In the genomic region with DNA sequence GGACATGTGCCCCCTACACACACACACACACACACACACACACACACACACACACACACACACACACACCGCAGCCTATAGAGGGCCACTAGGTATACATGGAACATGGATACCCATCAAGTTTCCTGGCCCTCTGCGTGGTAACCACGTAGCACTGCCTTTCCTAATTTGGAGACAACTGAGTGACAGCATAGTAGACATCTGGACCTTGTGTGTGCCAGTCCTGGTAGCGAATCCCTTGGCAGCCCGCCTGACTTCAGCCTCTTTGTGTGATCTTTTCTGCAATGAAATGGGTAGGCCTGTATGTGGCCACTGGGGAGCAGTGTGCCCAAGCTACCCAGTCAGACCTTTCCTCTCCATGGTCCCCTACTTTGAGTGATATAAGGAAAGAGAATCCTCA, we compare ENCODE assay signal across 34 mouse cellular contexts. TPM values are rescaled to one million over a fixed set of nuclear protein-coding genes. Genes with fewer than 3 reads are reported as not detected.
A peak's percentile ranks its signal among the peaks of the same experiment; 100 is the strongest.
DNase-seq lines count a peak whose midpoint lies in the region; ATAC-seq and TF ChIP-seq lines count a peak whose summit lies in the region.
"Had no signal": no experiment of that assay in that cellular context is flagged by ENCODE, and none has a peak within 500 bp of the region (broad histone marks: within the 10 kb centered on the region; RNA-seq: fewer than 3 reads in every experiment).

No protein-coding gene starts in this region.

- peaks cover 10% of the 10 kb centered on the region; the same call in 1 of the 2 replicates for H3K27me3 ChIP-seq in heart, embryonic 13.5 days (replicated peaks)
- no peaks in the 10 kb centered on the region for H3K27me3 ChIP-seq in heart, adult 2 months (ENCODE audit: control insufficient read depth, insufficient read depth, low read length)
- no peaks in the 10 kb centered on the region for H3K27me3 ChIP-seq in hindbrain, postnatal 0 days (ENCODE audit: insufficient read depth, low read length)
- H3K27me3 ChIP-seq in hindbrain, embryonic 10.5 days (ENCODE audit: insufficient read depth, poor library complexity, severe bottlenecking) = peaks cover 4% of the 10 kb centered on the region
- H3K27me3 ChIP-seq in liver, embryonic 12.5 days (replicated peaks) = no peaks in the 10 kb centered on the region
- H3K27me3 ChIP-seq: embryonic facial prominence, embryonic 15.5 days; forebrain, embryonic 12.5 days; limb, embryonic 15.5 days; neural tube, embryonic 12.5 days had no signal

- TF ChIP-seq CTCF in heart, adult 2 months (IDR thresholded peaks at IDR 0.05) = no peak
- TF ChIP-seq CTCF in hindbrain, postnatal 0 days (IDR thresholded peaks at IDR 0.05; ENCODE audit: low read depth) = no peak
- TF ChIP-seq CTCF in left cerebral cortex, adult 2 months (IDR thresholded peaks at IDR 0.05) = no peak

- DNase-seq in heart, adult 2 months = no peak
- DNase-seq in hindbrain, postnatal 0 days (ENCODE audit: low spot score) = no peak
- no peak for DNase-seq in hindbrain, embryonic 10.5 days (ENCODE audit: low spot score)
- DNase-seq in liver = no peak
- DNase-seq in left cerebral cortex, adult 2 months (ENCODE audit: extremely low spot score in 1 of 2, low spot score in 2 of 2) = no peak
- DNase-seq: adrenal gland, postnatal 25 days; B cell, adult 2 months; cerebellum, adult 18-20 months; cerebellum, postnatal 25 days; forebrain, postnatal 0 days; kidney, adult 9 months; kidney, postnatal 10 days; lung, adult 18-20 months; lung, postnatal 4 days; right cerebral cortex, postnatal 4 days; thymus, adult 18-20 months; thymus, postnatal 25 days had no signal

- peaks cover 52% of the 10 kb centered on the region for H3K4me1 ChIP-seq in heart, embryonic 13.5 days
- H3K4me1 ChIP-seq in heart, adult 2 months (ENCODE audit: control insufficient read depth, insufficient read depth, low read length) = no peaks in the 10 kb centered on the region
- no peaks in the 10 kb centered on the region for H3K4me1 ChIP-seq in hindbrain, postnatal 0 days (ENCODE audit: insufficient read depth, low read length)
- peaks cover 9% of the 10 kb centered on the region; the same call in 1 of the 2 replicates for H3K4me1 ChIP-seq in hindbrain, embryonic 10.5 days (replicated peaks)
- peaks cover 21% of the 10 kb centered on the region for H3K4me1 ChIP-seq in liver, embryonic 12.5 days
- H3K4me1 ChIP-seq: embryonic facial prominence, embryonic 10.5 days; embryonic facial prominence, embryonic 15.5 days; forebrain, embryonic 12.5 days; limb, embryonic 10.5 days; limb, embryonic 15.5 days; midbrain, embryonic 12.5 days; neural tube, embryonic 12.5 days had no signal

- H3K9me3 ChIP-seq in heart, embryonic 13.5 days = 0 out of 2 replicates have a peak, but pooled peaks cover 6% of the 10 kb centered on the region
- no peaks in the 10 kb centered on the region for H3K9me3 ChIP-seq in hindbrain, postnatal 0 days (ENCODE audit: low read length)
- H3K9me3 ChIP-seq in hindbrain, embryonic 10.5 days = no peaks in the 10 kb centered on the region
- no peaks in the 10 kb centered on the region for H3K9me3 ChIP-seq in liver, embryonic 12.5 days (replicated peaks)
- H3K9me3 ChIP-seq: embryonic facial prominence, embryonic 10.5 days; embryonic facial prominence, embryonic 15.5 days; forebrain, embryonic 12.5 days; limb, embryonic 10.5 days; limb, embryonic 15.5 days; midbrain, embryonic 12.5 days; neural tube, embryonic 12.5 days had no signal

- no peak overlapping the region for H3K4me2 ChIP-seq in heart, embryonic 13.5 days
- no peak overlapping the region for H3K4me2 ChIP-seq in hindbrain, postnatal 0 days (ENCODE audit: low read depth, low read length)
- peak overlapping the region; percentile 42 for H3K4me2 ChIP-seq in liver, embryonic 12.5 days
- H3K4me2 ChIP-seq: embryonic facial prominence, embryonic 15.5 days; forebrain, embryonic 12.5 days; limb, embryonic 15.5 days; midbrain, embryonic 12.5 days; neural tube, embryonic 12.5 days had no signal

- ATAC-seq in heart, embryonic 13.5 days (ENCODE audit: extremely low read depth, insufficient number of reproducible peaks, low FRiP score, low TSS enrichment) = no peak
- 0 out of 2 replicates have a peak, but pooled peaks have one; percentile 35 for ATAC-seq in hindbrain, postnatal 0 days
- ATAC-seq in liver, embryonic 12.5 days = no peak
- ATAC-seq: forebrain, postnatal 0 days; hindbrain, embryonic 16.5 days; lung, postnatal 0 days had no signal

- peak overlapping the region; percentile 41; the same call in 1 of the 2 replicates for H3K9ac ChIP-seq in heart, embryonic 13.5 days
- no peak overlapping the region for H3K9ac ChIP-seq in heart, adult 2 months (ENCODE audit: low read depth, low read length)
- H3K9ac ChIP-seq in hindbrain, postnatal 0 days (replicated peaks; ENCODE audit: low read length) = no peak overlapping the region
- H3K9ac ChIP-seq in liver, embryonic 12.5 days = no peak overlapping the region
- H3K9ac ChIP-seq: embryonic facial prominence, embryonic 15.5 days; forebrain, embryonic 12.5 days; forebrain, postnatal 0 days; limb, embryonic 15.5 days; midbrain, embryonic 12.5 days; neural tube, embryonic 12.5 days had no signal

- no peak for TF ChIP-seq POLR2A in heart, adult 2 months (IDR thresholded peaks at IDR 0.05; ENCODE audit: insufficient read depth, low read depth, low read length)

- H3K4me3 ChIP-seq in heart, embryonic 13.5 days = no peak overlapping the region
- H3K4me3 ChIP-seq in heart, adult 2 months = no peak overlapping the region
- no peak overlapping the region for H3K4me3 ChIP-seq in hindbrain, postnatal 0 days (ENCODE audit: low read length)
- H3K4me3 ChIP-seq in hindbrain, embryonic 10.5 days = no peak overlapping the region
- H3K4me3 ChIP-seq in liver, embryonic 12.5 days = no peak overlapping the region
- H3K4me3 ChIP-seq in left cerebral cortex, adult 2 months = no peak overlapping the region
- H3K4me3 ChIP-seq: embryonic facial prominence, embryonic 10.5 days; embryonic facial prominence, embryonic 15.5 days; forebrain, embryonic 12.5 days; limb, embryonic 10.5 days; limb, embryonic 15.5 days; megakaryocyte, embryonic 14.5 days; midbrain, embryonic 12.5 days; myocyte; neural tube, embryonic 12.5 days had no signal

- 61% methylated on average over 5 of the region's 5 CpGs for WGBS in heart, embryonic 13.5 days
- WGBS in heart, adult 2 months = 64% methylated on average over 5 of the region's 5 CpGs
- WGBS in hindbrain, postnatal 0 days = 77% methylated on average over 5 of the region's 5 CpGs
- 92% methylated on average over 5 of the region's 5 CpGs for WGBS in hindbrain, embryonic 10.5 days
- WGBS in liver, embryonic 12.5 days (ENCODE audit: insufficient replicate concordance) = 72% methylated on average over 5 of the region's 5 CpGs

- intact Hi-C loops in heart, adult 2 months (cut with DNase I) = no loop called here
- intact Hi-C loops in left cerebral cortex, adult 2 months (cut with DNase I) = no loop called here

- peak overlapping the region; percentile 89 for H3K27ac ChIP-seq in heart, embryonic 13.5 days (replicated peaks)
- no peak overlapping the region for H3K27ac ChIP-seq in heart, adult 2 months
- H3K27ac ChIP-seq in hindbrain, postnatal 0 days = no peak overlapping the region
- H3K27ac ChIP-seq in hindbrain, embryonic 10.5 days = no peak overlapping the region
- H3K27ac ChIP-seq in liver, embryonic 12.5 days = peak overlapping the region; percentile 45; the same call in 1 of the 2 replicates
- no peak overlapping the region for H3K27ac ChIP-seq in left cerebral cortex, adult 2 months
- H3K27ac ChIP-seq: embryonic facial prominence, embryonic 10.5 days; embryonic facial prominence, embryonic 15.5 days; forebrain, embryonic 12.5 days; limb, embryonic 10.5 days; limb, embryonic 15.5 days; midbrain, embryonic 12.5 days; neural tube, embryonic 12.5 days; stomach, postnatal 0 days had no signal

- TF ChIP-seq EP300 in heart, adult 2 months (IDR thresholded peaks at IDR 0.05; ENCODE audit: insufficient read depth, low read depth, low read length) = no peak

- H3K79me2 ChIP-seq in heart, adult 2 months (replicated peaks; ENCODE audit: control insufficient read depth, insufficient read depth, low read length) = no peaks in the 10 kb centered on the region

- H3K36me3 ChIP-seq in heart, embryonic 13.5 days = no peaks in the 10 kb centered on the region
- H3K36me3 ChIP-seq in heart, adult 2 months (ENCODE audit: control insufficient read depth, insufficient read depth, low read length) = no peaks in the 10 kb centered on the region
- no peaks in the 10 kb centered on the region for H3K36me3 ChIP-seq in hindbrain, postnatal 0 days (ENCODE audit: insufficient read depth, low read length)
- no peaks in the 10 kb centered on the region for H3K36me3 ChIP-seq in hindbrain, embryonic 10.5 days
- H3K36me3 ChIP-seq in liver, embryonic 12.5 days = no peaks in the 10 kb centered on the region
- H3K36me3 ChIP-seq: embryonic facial prominence, embryonic 10.5 days; embryonic facial prominence, embryonic 15.5 days; forebrain, embryonic 12.5 days; limb, embryonic 10.5 days; limb, embryonic 15.5 days; midbrain, embryonic 12.5 days; neural tube, embryonic 12.5 days had no signal

RNA-seq across cellular contexts. Expression of a gene that starts 29.0 kb away (rescaled TPM):
- polyA plus RNA-seq in heart, embryonic 13.5 days (2015; fragmentation: Nextera tagmentation; extraction: Ambion mirVana) = 152 and 174 TPM in 2 replicates
- 10 to 100 TPM; 53.3 to 57.8 TPM for total RNA-seq in heart, adult 2 months (2021)
- polyA plus RNA-seq in heart, adult 2 months (2012; rRNA removed) = 75.4 and 81.8 TPM in 2 replicates
- 39.9 and 41.0 TPM in 2 replicates for total RNA-seq in hindbrain, postnatal 0 days (2014; rRNA removed)
- polyA plus RNA-seq in hindbrain, postnatal 0 days (2015; fragmentation: Nextera tagmentation; extraction: Ambion mirVana) = 69.2 and 76.0 TPM in 2 replicates
- polyA plus RNA-seq in hindbrain, embryonic 10.5 days (2016; fragmentation: Nextera tagmentation; extraction: Ambion mirVana) = 139 and 152 TPM in 2 replicates
- 142 and 151 TPM in 2 replicates for polyA plus RNA-seq in liver, embryonic 12.5 days (2016; fragmentation: Nextera tagmentation; extraction: Ambion mirVana)
- 10 to 100 TPM; 34.1 to 36.9 TPM for total RNA-seq in left cerebral cortex, adult 2 months (2021)

RNA-seq across cellular contexts. Expression of a gene that starts 29.0 kb away (rescaled TPM):
- polyA plus RNA-seq in heart, embryonic 13.5 days (2015; fragmentation: Nextera tagmentation; extraction: Ambion mirVana) = 642 and 746 TPM in 2 replicates
- total RNA-seq in heart, adult 2 months (2021) = 1,000 to 10,000 TPM; 1,124 to 1,284 TPM
- 494 and 621 TPM in 2 replicates for polyA plus RNA-seq in heart, adult 2 months (2012; rRNA removed)
- 70.5 and 91.4 TPM in 2 replicates for total RNA-seq in hindbrain, postnatal 0 days (2014; rRNA removed)
- 498 and 525 TPM in 2 replicates for polyA plus RNA-seq in hindbrain, postnatal 0 days (2015; fragmentation: Nextera tagmentation; extraction: Ambion mirVana)
- polyA plus RNA-seq in hindbrain, embryonic 10.5 days (2016; fragmentation: Nextera tagmentation; extraction: Ambion mirVana) = 401 and 402 TPM in 2 replicates
- 300 and 310 TPM in 2 replicates for polyA plus RNA-seq in liver, embryonic 12.5 days (2016; fragmentation: Nextera tagmentation; extraction: Ambion mirVana)
- total RNA-seq in left cerebral cortex, adult 2 months (2021) = 100 to 1,000 TPM; 177 to 187 TPM

RNA-seq across cellular contexts. Expression of a gene that starts 39.0 kb away (rescaled TPM):
- 45.9 and 50.1 TPM in 2 replicates for polyA plus RNA-seq in heart, embryonic 13.5 days (2015; fragmentation: Nextera tagmentation; extraction: Ambion mirVana)
- total RNA-seq in heart, adult 2 months (2021) = 10 to 100 TPM; 26.5 to 30.9 TPM
- polyA plus RNA-seq in heart, adult 2 months (2012; rRNA removed) = 15.6 and 19.8 TPM in 2 replicates
- total RNA-seq in hindbrain, postnatal 0 days (2014; rRNA removed) = 4.6 and 5.1 TPM in 2 replicates
- 3.1 and 3.8 TPM in 2 replicates for polyA plus RNA-seq in hindbrain, postnatal 0 days (2015; fragmentation: Nextera tagmentation; extraction: Ambion mirVana)
- 5.4 and 8.0 TPM in 2 replicates for polyA plus RNA-seq in hindbrain, embryonic 10.5 days (2016; fragmentation: Nextera tagmentation; extraction: Ambion mirVana)
- 0.06 TPM in 1 of 2 replicates, not detected in the other for polyA plus RNA-seq in liver, embryonic 12.5 days (2016; fragmentation: Nextera tagmentation; extraction: Ambion mirVana)
- total RNA-seq in left cerebral cortex, adult 2 months (2021) = not detected
- total RNA-seq: adrenal gland, adult 18-20 months; adrenal gland, postnatal 25 days; forebrain, postnatal 0 days; gastrocnemius, adult 8-10 months; gastrocnemius, postnatal 4 days had no signal
- polyA plus RNA-seq: forebrain, postnatal 0 days; lung, postnatal 0 days; myocyte; stomach, postnatal 0 days had no signal

Comparison
In these comparisons a context has a peak if more than half of its experiments do, and no peak if none do; other contexts are left out.
1. H3K27ac ChIP-seq: peak in heart, embryonic 13.5 days (single experiment) and liver, embryonic 12.5 days (single experiment); none in heart, adult 2 months (single experiment), hindbrain, postnatal 0 days (single experiment), hindbrain, embryonic 10.5 days (single experiment) and left cerebral cortex, adult 2 months (single experiment).